Mouse (Mus musculus) layer of hippocampus, adult 11-12 months (tissue): ENCODE results near the gene Cxcl3.
"Not testable (repeated sequence)": the region's sequence is repeated elsewhere in the genome, so short reads cannot be mapped to it uniquely, and the experiment has no call there.

Experiments used
- DNase-seq: peaks from one replicate; pipeline ENCODE4 v3.0.0; 2022; ENCODE audit warnings: low spot score

The Cxcl3 gene

GRCm38 (mm10) chr5:90790074-90790502, 4.2 kb downstream of the Cxcl3 start:
- no peak for DNase-seq

- DNase-seq = no peak
These were observed 8.3 kb downstream of the Cxcl3 start, which contains the start of gene Cxcl15 for GRCm38 (mm10) chr5:90794195-90794625. TSS of gene Cxcl15 (plus strand) at chr5:90794534.

- DNase-seq = not testable (repeated sequence)
These were observed 9.5 kb downstream of the Cxcl3 start for GRCm38 (mm10) chr5:90795392-90795791.

DNA sequence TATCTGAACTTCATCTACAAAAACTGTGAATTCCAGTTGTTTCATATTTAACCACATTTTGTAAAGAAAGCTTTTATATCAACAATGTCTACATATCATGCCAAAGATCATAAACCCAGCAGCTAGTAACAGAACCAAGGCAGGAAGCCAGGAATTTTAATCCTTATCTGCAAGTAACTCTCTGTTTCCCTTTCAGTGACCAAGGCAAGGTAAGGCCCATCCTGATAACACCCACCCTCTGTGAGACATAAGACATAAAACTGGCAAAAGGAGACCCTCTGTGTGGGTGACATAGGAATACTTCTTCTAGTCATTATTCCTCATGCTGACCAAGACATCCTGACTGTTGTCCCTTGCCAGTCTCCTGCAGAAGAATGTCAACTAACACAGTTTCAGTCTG, 18.7 kb downstream of the Cxcl3 start:
- DNase-seq = no peak

GRCm38 (mm10) chr5:90806050-90806449, 20.1 kb downstream of the Cxcl3 start:
- DNase-seq = no peak

DNA sequence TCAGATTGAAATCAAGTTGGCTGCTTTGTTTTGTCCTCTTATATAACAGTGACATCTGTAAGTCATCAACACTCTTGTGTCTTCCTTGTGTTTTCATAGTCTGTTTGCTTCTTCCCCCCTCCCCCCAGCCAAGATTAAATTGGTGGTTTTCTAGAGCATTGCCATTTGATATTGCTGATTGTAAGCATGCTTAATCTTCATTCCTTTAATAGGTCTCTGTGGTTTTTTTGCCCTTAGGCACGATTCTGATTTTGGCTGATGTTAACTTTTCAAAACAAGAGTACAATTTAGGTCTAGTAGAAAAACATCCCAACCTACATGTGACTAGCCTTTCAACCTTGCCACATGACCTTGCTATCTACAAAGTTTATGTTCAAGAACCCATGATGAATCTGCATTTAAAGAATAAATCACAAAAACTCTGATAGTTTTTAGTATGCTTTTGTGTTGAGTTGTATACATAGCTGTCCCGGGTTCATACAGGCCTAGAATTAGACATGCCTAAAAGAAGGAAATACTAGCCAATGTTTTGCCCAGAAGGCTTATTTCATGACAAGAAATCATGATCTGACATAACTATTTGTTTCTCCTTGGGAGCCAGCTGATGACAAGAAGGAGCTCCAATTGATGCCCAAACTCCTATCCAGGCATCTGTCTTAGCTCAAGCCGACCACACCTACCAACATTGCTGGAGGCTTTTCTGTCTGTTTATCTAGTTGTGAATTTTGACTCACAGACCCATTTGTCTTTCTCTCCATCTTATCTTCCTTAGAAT, 21.5 kb downstream of the Cxcl3 start:
- no peak for DNase-seq

DNA sequence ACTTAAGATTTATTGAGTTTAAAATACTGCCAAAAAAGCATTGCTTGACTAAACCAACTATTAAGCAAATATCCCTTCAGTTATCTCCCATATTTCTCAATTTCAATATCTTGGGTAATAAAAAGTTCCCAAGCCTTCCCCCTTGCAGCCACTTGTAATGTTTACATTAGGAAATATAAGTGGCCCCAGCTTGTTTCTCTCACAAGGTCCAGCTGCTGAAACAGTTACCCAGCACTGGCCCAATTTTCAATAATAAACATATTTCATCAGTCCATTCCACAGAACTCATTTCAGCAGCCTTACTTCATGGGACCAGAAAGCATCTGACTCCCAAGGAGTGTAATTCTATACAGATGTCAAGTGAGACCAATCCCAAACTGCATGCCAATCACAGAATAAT, 33.9 kb downstream of the Cxcl3 start:
- DNase-seq = no peak

GRCm38 (mm10) chr5:90832145-90832767, 46.4 kb downstream of the Cxcl3 start:
- DNase-seq = no peak

GRCm38 (mm10) chr5:90832768-90833388, 47.0 kb downstream of the Cxcl3 start:
- no peak for DNase-seq

- DNase-seq = no peak
These were observed 48.5 kb downstream of the Cxcl3 start for GRCm38 (mm10) chr5:90834436-90834835.

DNA sequence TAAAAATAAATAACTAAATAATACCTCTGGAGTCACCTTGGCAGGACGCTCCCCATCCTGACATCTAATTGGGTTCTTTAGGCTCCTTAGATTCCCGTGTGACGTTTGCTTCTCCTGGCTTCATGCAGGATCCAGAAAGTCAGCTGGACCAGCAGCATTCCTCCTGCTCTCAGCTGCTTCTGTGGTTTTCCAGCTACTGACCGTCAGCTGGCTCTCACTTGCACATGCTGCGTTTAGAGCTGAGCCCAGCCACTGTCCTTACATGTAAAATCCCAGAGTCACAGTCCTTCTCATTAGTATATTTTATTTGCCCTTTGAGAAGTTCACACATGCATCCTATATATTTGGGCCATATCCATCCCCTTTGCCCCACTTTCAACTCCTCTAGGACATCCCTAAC, 52.7 kb downstream of the Cxcl3 start:
- DNase-seq = no peak
